Mouse (Mus musculus): ENCODE measurements around the gene Tipin. TPM values are rescaled to one million over a fixed set of nuclear protein-coding genes. Genes with fewer than 3 reads are reported as not detected.
A peak's percentile ranks its signal among the peaks of the same experiment; 100 is the strongest.
"Not testable (repeated sequence)": the region's sequence is repeated elsewhere in the genome, so short reads cannot be mapped to it uniquely, and the experiment has no call there.

Tipin gene
- polyA plus RNA-seq, 1 experiment = 56.8 TPM

- peak; percentile 19 for DNase-seq (ENCODE audit: low read depth)
- TF ChIP-seq POLR2A (IDR thresholded peaks at IDR 0.05; ENCODE audit: borderline replicate concordance, extremely low read depth, insufficient read depth, insufficient read length, poor library complexity, severe bottlenecking) (no peak), CTCF (IDR thresholded peaks at IDR 0.05; ENCODE audit: borderline replicate concordance, extremely low read depth, insufficient read depth, insufficient read length) (0 out of 2 replicates have a peak, but pooled peaks have one; percentile 8)
Measured at GRCm38 (mm10) chr9:64252591-64253020, 28.8 kb upstream of the Tipin start.

GRCm38 (mm10) chr9:64253021-64253904 lies 28.1 kb upstream of the Tipin start, which contains the start of gene Map2k1:
Map2k1 (minus strand) TSS chr9:64253631.
- peak; percentile 67 for TF ChIP-seq CTCF (IDR thresholded peaks at IDR 0.05; ENCODE audit: borderline replicate concordance, extremely low read depth, insufficient read depth, insufficient read length)
- peak; percentile 86; the same call in 1 of the 2 replicates for TF ChIP-seq POLR2A (IDR thresholded peaks at IDR 0.05; ENCODE audit: borderline replicate concordance, extremely low read depth, insufficient read depth, insufficient read length, poor library complexity, severe bottlenecking)
- DNase-seq (ENCODE audit: low read depth) = peak; percentile 100

DNA sequence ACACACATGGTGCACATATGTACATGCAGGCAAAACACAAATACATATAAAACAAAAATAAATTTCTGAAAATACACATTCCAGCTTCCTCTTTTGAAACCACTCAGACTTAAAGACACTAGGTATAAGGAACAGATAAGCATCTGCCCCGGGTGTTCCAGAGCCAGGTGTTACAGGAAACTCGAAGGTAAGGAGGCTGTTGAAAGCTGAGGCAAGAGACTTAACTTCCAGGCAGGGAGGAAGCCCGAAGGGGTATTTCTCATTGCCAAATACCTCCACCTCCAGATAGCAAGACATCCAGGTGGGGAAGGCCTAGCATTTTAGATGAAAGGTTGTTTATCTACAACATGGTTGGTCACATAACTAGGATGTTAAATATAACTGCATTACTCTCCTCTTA lies 26.0 kb upstream of the Tipin start:
- TF ChIP-seq CTCF (IDR thresholded peaks at IDR 0.05; ENCODE audit: borderline replicate concordance, extremely low read depth, insufficient read depth, insufficient read length) = no peak
- TF ChIP-seq POLR2A (IDR thresholded peaks at IDR 0.05; ENCODE audit: borderline replicate concordance, extremely low read depth, insufficient read depth, insufficient read length, poor library complexity, severe bottlenecking) = no peak
- DNase-seq (ENCODE audit: low read depth) = no peak

- no peak for DNase-seq (ENCODE audit: low read depth)
- TF ChIP-seq POLR2A (IDR thresholded peaks at IDR 0.05; ENCODE audit: borderline replicate concordance, extremely low read depth, insufficient read depth, insufficient read length, poor library complexity, severe bottlenecking) (no peak), CTCF (IDR thresholded peaks at IDR 0.05; ENCODE audit: borderline replicate concordance, extremely low read depth, insufficient read depth, insufficient read length) (no peak)
Measured at GRCm38 (mm10) chr9:64256204-64256603, 25.2 kb upstream of the Tipin start.

DNA sequence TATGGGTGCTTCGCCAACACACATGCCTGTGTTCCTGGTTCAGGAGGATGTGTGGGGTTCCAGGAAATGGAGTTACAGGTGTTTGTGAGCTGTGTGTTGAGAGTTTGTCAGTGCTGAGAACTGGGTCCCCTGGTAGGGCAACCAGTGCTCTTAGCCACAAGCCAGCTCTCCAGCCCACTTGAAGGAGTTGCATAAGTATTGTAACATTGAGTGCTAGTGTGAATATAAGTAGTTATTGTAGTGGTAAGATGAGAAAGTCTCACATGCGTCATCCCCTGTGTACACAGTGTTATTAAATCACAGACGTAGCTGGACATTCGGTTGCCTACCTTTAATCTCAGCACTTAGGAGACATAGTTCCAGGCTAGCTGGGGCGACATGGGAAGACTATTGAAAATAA lies 21.5 kb upstream of the Tipin start:
- no peak for TF ChIP-seq POLR2A (IDR thresholded peaks at IDR 0.05; ENCODE audit: borderline replicate concordance, extremely low read depth, insufficient read depth, insufficient read length, poor library complexity, severe bottlenecking)
- TF ChIP-seq CTCF (IDR thresholded peaks at IDR 0.05; ENCODE audit: borderline replicate concordance, extremely low read depth, insufficient read depth, insufficient read length) = no peak
- no peak for DNase-seq (ENCODE audit: low read depth)

GRCm38 (mm10) chr9:64261023-64261422 lies 20.4 kb upstream of the Tipin start:
- TF ChIP-seq POLR2A (IDR thresholded peaks at IDR 0.05; ENCODE audit: borderline replicate concordance, extremely low read depth, insufficient read depth, insufficient read length, poor library complexity, severe bottlenecking) (no peak), CTCF (IDR thresholded peaks at IDR 0.05; ENCODE audit: borderline replicate concordance, extremely low read depth, insufficient read depth, insufficient read length) (no peak)
- DNase-seq (ENCODE audit: low read depth) = no peak

DNA sequence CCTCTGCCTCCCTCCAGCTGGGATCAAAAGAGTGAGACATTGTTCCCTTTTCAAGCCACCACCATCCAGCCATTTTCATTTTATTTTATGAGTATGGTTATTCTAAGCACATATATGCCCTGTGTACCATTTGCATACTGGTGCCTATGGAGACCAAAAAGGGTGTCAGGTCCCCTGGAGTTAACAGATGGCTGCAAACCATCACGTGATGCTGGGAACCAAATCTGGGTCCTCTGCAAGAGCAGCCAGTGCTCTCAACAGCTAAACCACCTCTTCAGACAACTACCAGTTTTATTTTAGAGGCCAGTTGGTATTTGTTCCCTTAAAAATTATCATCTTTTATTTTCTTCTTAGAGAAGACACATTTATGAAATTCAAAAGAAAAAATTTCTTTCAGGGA lies 16.6 kb upstream of the Tipin start:
- no peak for DNase-seq (ENCODE audit: low read depth)
- TF ChIP-seq POLR2A (IDR thresholded peaks at IDR 0.05; ENCODE audit: borderline replicate concordance, extremely low read depth, insufficient read depth, insufficient read length, poor library complexity, severe bottlenecking) = no peak
- no peak for TF ChIP-seq CTCF (IDR thresholded peaks at IDR 0.05; ENCODE audit: borderline replicate concordance, extremely low read depth, insufficient read depth, insufficient read length)

DNA sequence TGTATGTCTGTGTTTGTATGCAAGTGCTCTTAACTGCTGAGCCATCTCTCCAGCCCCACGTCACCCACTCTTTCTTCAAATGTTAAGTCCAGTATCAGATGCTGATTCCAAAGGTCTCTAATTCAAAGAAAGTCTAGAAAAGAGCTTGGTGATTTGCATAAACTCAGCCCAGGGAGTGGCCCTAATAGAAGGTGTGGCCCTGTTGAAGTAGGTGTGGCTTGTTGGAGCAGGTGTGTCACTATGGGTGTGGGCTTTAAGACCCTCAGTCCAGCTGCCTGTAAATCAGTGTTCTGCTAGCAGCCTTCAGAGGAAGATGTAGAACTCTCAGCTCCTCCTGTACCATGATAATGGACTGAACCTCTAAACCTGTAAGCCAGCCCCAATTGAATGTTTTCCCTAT lies 14.2 kb upstream of the Tipin start:
- TF ChIP-seq POLR2A (IDR thresholded peaks at IDR 0.05; ENCODE audit: borderline replicate concordance, extremely low read depth, insufficient read depth, insufficient read length, poor library complexity, severe bottlenecking) (no peak), CTCF (IDR thresholded peaks at IDR 0.05; ENCODE audit: borderline replicate concordance, extremely low read depth, insufficient read depth, insufficient read length) (no peak)
- DNase-seq (ENCODE audit: low read depth) = no peak

DNA sequence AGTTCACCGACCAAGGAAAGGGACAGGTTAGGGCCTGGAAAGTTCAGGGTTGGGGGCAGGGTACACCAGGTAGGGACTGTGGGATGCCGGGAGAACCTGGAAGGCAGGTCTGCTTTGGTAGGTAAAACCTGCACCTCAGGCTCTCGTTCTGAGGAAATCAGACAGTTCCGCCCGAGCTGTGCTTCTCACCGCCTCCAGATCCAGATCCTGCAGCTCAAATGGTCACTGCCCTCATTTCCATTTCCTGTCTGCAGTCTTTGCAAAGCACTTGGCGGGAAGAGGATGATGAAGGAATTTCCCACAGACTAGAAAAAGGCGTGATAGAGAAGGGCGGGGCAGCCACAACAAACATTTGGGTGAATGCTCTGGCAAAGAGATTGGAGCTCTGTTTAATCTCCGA lies 13.2 kb upstream of the Tipin start:
- TF ChIP-seq CTCF (IDR thresholded peaks at IDR 0.05; ENCODE audit: borderline replicate concordance, extremely low read depth, insufficient read depth, insufficient read length) = no peak
- no peak for TF ChIP-seq POLR2A (IDR thresholded peaks at IDR 0.05; ENCODE audit: borderline replicate concordance, extremely low read depth, insufficient read depth, insufficient read length, poor library complexity, severe bottlenecking)
- DNase-seq (ENCODE audit: low read depth) = no peak

DNA sequence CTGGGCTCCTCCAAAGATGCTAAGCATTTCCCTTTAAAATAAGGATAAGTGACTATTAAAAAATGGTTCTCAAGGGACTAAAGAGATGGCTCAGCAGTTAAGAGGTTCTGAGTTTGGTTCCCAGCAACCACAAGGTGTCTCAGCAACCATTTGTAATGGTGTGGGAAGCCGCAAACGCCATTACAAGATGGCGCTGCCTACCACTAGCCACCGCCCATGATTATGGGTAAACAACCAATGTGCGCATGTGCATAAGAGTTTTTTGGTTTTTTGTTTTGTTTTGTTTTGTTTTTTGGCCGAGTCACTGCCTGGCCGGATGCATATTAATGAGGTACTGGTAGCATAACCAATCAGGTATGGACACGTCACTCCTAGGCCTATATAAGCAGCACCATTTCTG lies 12.5 kb upstream of the Tipin start:
- DNase-seq (ENCODE audit: low read depth) = not testable (repeated sequence)

DNA sequence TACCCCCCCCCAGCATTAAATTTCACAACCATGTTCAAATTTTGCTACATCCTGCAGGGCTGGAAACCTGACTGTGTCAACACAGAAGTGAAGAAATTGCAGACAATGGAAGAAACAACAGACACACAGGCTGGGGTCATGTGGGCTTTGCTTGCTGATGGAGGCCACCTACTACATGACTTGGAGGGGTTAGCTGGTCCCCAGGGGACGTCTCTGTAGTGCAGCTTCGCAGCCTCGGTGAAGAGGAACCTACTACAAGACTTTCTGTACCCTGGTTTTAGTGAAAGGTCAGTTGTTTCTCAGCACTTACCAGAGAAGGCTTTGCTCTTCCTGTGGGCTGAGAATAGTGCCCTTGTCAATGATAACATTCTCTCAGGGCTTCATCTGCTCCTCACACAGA lies 10.1 kb upstream of the Tipin start:
- no peak for TF ChIP-seq POLR2A (IDR thresholded peaks at IDR 0.05; ENCODE audit: borderline replicate concordance, extremely low read depth, insufficient read depth, insufficient read length, poor library complexity, severe bottlenecking)
- TF ChIP-seq CTCF (IDR thresholded peaks at IDR 0.05; ENCODE audit: borderline replicate concordance, extremely low read depth, insufficient read depth, insufficient read length) = no peak
- DNase-seq (ENCODE audit: low read depth) = no peak

DNA sequence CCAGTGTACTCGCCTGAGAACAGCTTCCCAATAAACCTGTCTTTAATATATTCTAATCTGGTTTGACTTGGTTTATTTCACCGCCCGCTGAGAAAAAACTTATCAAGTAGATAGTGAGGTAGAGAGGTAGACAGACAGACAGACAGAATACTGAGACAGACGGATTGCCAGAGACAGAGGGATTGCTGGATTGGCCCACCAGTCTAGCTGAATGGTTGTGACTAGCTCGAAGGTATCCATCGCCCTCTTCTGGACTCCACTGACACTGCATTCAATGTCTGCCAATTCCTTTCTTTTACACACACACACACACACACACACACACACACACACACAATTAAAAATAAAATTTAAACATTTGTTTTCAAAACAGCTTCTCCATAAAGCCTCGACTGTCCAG lies 8.8 kb upstream of the Tipin start:
- DNase-seq (ENCODE audit: low read depth) = peak; percentile 35
- TF ChIP-seq CTCF (IDR thresholded peaks at IDR 0.05; ENCODE audit: borderline replicate concordance, extremely low read depth, insufficient read depth, insufficient read length) (peak; percentile 50; the same call in 1 of the 2 replicates), POLR2A (IDR thresholded peaks at IDR 0.05; ENCODE audit: borderline replicate concordance, extremely low read depth, insufficient read depth, insufficient read length, poor library complexity, severe bottlenecking) (no peak)
